Comparison of ENCODE assay signal across 12 mouse cellular contexts in the genomic region with DNA sequence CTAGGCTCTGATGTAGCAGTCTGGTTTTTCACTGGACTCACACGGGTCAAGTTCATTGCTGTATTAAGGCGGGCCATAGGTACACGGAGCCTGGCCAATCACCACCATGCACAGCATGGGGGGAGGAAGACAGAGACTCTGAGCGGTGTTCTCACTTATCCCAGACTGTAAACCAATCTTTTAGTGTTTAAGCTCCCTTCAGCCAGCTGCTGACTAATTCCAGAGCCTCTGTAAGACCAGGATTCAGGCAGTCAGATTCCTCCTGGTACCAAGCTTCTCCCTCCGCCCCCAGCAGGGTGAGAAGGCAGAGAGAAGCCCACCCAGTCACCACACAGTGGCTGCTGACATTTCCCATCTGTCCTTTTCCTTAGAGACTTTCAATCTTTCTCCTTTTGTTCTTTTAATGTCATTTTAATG. TPM values are rescaled to one million over a fixed set of nuclear protein-coding genes. Genes with fewer than 3 reads are reported as not detected.
A peak's percentile ranks its signal among the peaks of the same experiment; 100 is the strongest.
DNase-seq lines count a peak whose midpoint lies in the region; ATAC-seq and TF ChIP-seq lines count a peak whose summit lies in the region.
"Had no signal": no experiment of that assay in that cellular context is flagged by ENCODE, and none has a peak within 500 bp of the region (broad histone marks: within the 10 kb centered on the region; RNA-seq: fewer than 3 reads in every experiment).

No protein-coding gene starts in this region.

- no peak for DNase-seq in forebrain, postnatal 0 days
- no peak for DNase-seq in forebrain, embryonic 10.5 days (ENCODE audit: extremely low spot score, low spot score)
- DNase-seq in lung, postnatal 10 days, result peak; percentile 27
- no peak for DNase-seq in lung, postnatal 36 days
- DNase-seq in right cerebral cortex, postnatal 4 days, result no peak
- DNase-seq in gastrocnemius, postnatal 14 days, result no peak
- DNase-seq: gastrocnemius, postnatal 10 days; kidney, postnatal 4 days had no signal

- no peaks in the 10 kb centered on the region for H3K27me3 ChIP-seq in forebrain, postnatal 0 days (ENCODE audit: insufficient read depth, low read length)
- no peaks in the 10 kb centered on the region for H3K27me3 ChIP-seq in forebrain, embryonic 10.5 days (ENCODE audit: poor library complexity, severe bottlenecking)
- no peaks in the 10 kb centered on the region for H3K27me3 ChIP-seq in hindbrain, embryonic 13.5 days
- H3K27me3 ChIP-seq in neural tube, embryonic 14.5 days (ENCODE audit: control insufficient read depth, insufficient read depth, low read length), result no peaks in the 10 kb centered on the region
- H3K27me3 ChIP-seq: megakaryocyte, embryonic 14.5 days; stomach, embryonic 15.5 days had no signal

- no peaks in the 10 kb centered on the region for H3K36me3 ChIP-seq in forebrain, postnatal 0 days (ENCODE audit: insufficient read depth)
- H3K36me3 ChIP-seq in forebrain, embryonic 10.5 days (replicated peaks), result no peaks in the 10 kb centered on the region
- H3K36me3 ChIP-seq in hindbrain, embryonic 13.5 days, result no peaks in the 10 kb centered on the region
- no peaks in the 10 kb centered on the region for H3K36me3 ChIP-seq in neural tube, embryonic 14.5 days (ENCODE audit: control insufficient read depth, insufficient read depth, low read length)
- H3K36me3 ChIP-seq: stomach, embryonic 15.5 days had no signal

- peaks cover 6% of the 10 kb centered on the region; the same call in 1 of the 2 replicates for H3K4me1 ChIP-seq in forebrain, postnatal 0 days (ENCODE audit: insufficient read depth)
- H3K4me1 ChIP-seq in forebrain, embryonic 10.5 days, result peaks cover 6% of the 10 kb centered on the region; the same call in 1 of the 2 replicates
- H3K4me1 ChIP-seq in hindbrain, embryonic 13.5 days (replicated peaks), result peaks cover 15% of the 10 kb centered on the region
- H3K4me1 ChIP-seq in neural tube, embryonic 14.5 days (ENCODE audit: control insufficient read depth, insufficient read depth, low read length), result no peaks in the 10 kb centered on the region; the same call in 1 of the 2 replicates
- H3K4me1 ChIP-seq: megakaryocyte, embryonic 14.5 days; stomach, embryonic 15.5 days had no signal

- H3K4me2 ChIP-seq in forebrain, postnatal 0 days (ENCODE audit: low read depth), result no peak overlapping the region
- H3K4me2 ChIP-seq in hindbrain, embryonic 13.5 days, result no peak overlapping the region
- no peak overlapping the region for H3K4me2 ChIP-seq in neural tube, embryonic 14.5 days (ENCODE audit: low read depth, low read length)
- H3K4me2 ChIP-seq: stomach, embryonic 15.5 days had no signal

- WGBS in forebrain, postnatal 0 days, result 47% methylated on average over 5 of the region's 5 CpGs
- WGBS in forebrain, embryonic 10.5 days, result 63% methylated on average over 5 of the region's 5 CpGs
- 63% methylated on average over 5 of the region's 5 CpGs for whole genome bisulfite sequencing in hindbrain, embryonic 13.5 days
- 42% methylated on average over 5 of the region's 5 CpGs for WGBS in neural tube, embryonic 14.5 days

- H3K9me3 ChIP-seq in forebrain, postnatal 0 days (ENCODE audit: low read length), result no peaks in the 10 kb centered on the region
- no peaks in the 10 kb centered on the region for H3K9me3 ChIP-seq in forebrain, embryonic 10.5 days
- no peaks in the 10 kb centered on the region for H3K9me3 ChIP-seq in hindbrain, embryonic 13.5 days
- H3K9me3 ChIP-seq in neural tube, embryonic 14.5 days (ENCODE audit: control insufficient read depth, low read length), result no peaks in the 10 kb centered on the region
- H3K9me3 ChIP-seq: stomach, embryonic 15.5 days had no signal

- ATAC-seq in forebrain, postnatal 0 days, result peak; percentile 30; the same call in 1 of the 2 replicates
- no peak for ATAC-seq in hindbrain, embryonic 13.5 days (ENCODE audit: low FRiP score)
- ATAC-seq in neural tube, embryonic 14.5 days (ENCODE audit: low read depth), result peak; percentile 39; the same call in 1 of the 2 replicates

- H3K9ac ChIP-seq in forebrain, postnatal 0 days, result no peak overlapping the region
- H3K9ac ChIP-seq in hindbrain, embryonic 13.5 days, result no peak overlapping the region
- H3K9ac ChIP-seq in neural tube, embryonic 14.5 days (replicated peaks; ENCODE audit: low read depth, low read length), result no peak overlapping the region
- H3K9ac ChIP-seq: stomach, embryonic 15.5 days had no signal

- intact Hi-C loops in gastrocnemius, postnatal 14 days (cut with DNase I; ENCODE audit: low total_unique reads), result no loop called here

- no peak for TF ChIP-seq CTCF in forebrain, postnatal 0 days (IDR thresholded peaks at IDR 0.05; ENCODE audit: low read depth)

- H3K27ac ChIP-seq in forebrain, postnatal 0 days (ENCODE audit: low read depth, low read length), result peak overlapping the region; percentile 54; the same call in 1 of the 2 replicates
- H3K27ac ChIP-seq in forebrain, embryonic 10.5 days, result no peak overlapping the region
- H3K27ac ChIP-seq in hindbrain, embryonic 13.5 days, result peak overlapping the region; percentile 62
- no peak overlapping the region for H3K27ac ChIP-seq in neural tube, embryonic 14.5 days (ENCODE audit: low read depth, low read length)
- H3K27ac ChIP-seq: stomach, embryonic 15.5 days had no signal

- no peak overlapping the region for H3K4me3 ChIP-seq in forebrain, postnatal 0 days (ENCODE audit: low read depth, low read length)
- H3K4me3 ChIP-seq in forebrain, embryonic 10.5 days, result no peak overlapping the region
- no peak overlapping the region for H3K4me3 ChIP-seq in hindbrain, embryonic 13.5 days
- H3K4me3 ChIP-seq in neural tube, embryonic 14.5 days (ENCODE audit: low read depth, low read length), result no peak overlapping the region
- H3K4me3 ChIP-seq: megakaryocyte, embryonic 14.5 days; stomach, embryonic 15.5 days had no signal

RNA-seq across cellular contexts. Expression of gene Nsmce3, which starts 22.9 kb away (rescaled TPM):
- total RNA-seq in forebrain, postnatal 0 days (2014; rRNA removed), result 16.2 and 20.5 TPM in 2 replicates
- 8.2 and 10.2 TPM in 2 replicates for polyA plus RNA-seq in forebrain, postnatal 0 days (2015; fragmentation: Nextera tagmentation; extraction: Ambion mirVana)
- 10.5 TPM in 2 replicates for polyA plus RNA-seq in forebrain, embryonic 10.5 days (2016; fragmentation: Nextera tagmentation; extraction: Ambion mirVana)
- 10.2 and 10.8 TPM in 2 replicates for polyA plus RNA-seq in hindbrain, embryonic 13.5 days (2015; fragmentation: Nextera tagmentation; extraction: Ambion mirVana)
- 10.8 and 11.8 TPM in 2 replicates for polyA plus RNA-seq in neural tube, embryonic 14.5 days (2014; fragmentation: Nextera tagmentation; extraction: Ambion mirVana)
- 1 to 10 TPM; 3.1 to 3.5 TPM for total RNA-seq in gastrocnemius, postnatal 14 days (2021)

Comparison
In these comparisons a context has a peak if more than half of its experiments do, and no peak if none do; other contexts are left out.
1. H3K27ac ChIP-seq: peak in forebrain, postnatal 0 days (single experiment) and hindbrain, embryonic 13.5 days (single experiment); none in forebrain, embryonic 10.5 days (single experiment) and neural tube, embryonic 14.5 days (single experiment).